Mouse (Mus musculus): ENCODE measurements around the gene Suds3.

The Suds3 gene

GRCm38 (mm10) chr5:117114581-117115192, 1.2 kb downstream of the Suds3 start:
- DNase-seq (ENCODE audit: extremely low spot score, low spot score) = peak; percentile 46

DNA sequence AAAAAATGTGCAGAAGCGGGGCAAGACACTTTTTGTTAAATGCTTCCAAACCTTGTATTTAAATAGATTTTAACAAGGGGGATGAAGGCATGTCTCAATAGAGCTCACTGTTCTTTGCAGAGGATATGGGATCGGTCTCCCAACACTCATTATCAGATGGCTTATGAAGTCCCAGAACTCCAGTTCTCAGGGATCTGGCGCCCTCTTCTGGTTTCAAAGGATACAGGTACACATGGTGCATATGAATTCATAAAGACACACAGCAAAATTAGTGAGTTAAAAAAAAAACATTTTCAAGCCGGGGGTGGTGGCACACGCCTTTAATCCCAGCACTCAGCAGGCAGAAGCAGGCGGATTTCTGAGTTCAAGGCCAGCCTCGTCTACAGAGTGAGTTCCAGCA, 2.6 kb downstream of the Suds3 start:
- DNase-seq (ENCODE audit: extremely low spot score, low spot score) = no peak

DNA sequence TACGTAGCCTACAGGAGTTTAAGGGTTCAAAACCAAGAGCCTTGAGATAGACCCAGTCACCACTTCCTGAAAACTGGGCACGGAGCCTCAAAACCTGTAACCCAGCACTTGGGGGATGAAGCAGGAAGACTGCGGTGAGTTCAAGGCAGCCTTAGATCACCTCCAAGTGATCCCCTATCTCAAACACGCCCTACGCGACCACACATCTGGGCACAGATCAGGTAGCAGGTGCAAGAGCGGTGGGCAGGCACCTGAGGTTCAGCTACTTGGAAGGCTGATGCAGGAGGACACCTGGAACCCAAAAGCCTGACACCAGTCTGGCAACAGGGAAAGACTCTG, 4.2 kb downstream of the Suds3 start:
- DNase-seq (ENCODE audit: extremely low spot score, low spot score) = no peak

DNA sequence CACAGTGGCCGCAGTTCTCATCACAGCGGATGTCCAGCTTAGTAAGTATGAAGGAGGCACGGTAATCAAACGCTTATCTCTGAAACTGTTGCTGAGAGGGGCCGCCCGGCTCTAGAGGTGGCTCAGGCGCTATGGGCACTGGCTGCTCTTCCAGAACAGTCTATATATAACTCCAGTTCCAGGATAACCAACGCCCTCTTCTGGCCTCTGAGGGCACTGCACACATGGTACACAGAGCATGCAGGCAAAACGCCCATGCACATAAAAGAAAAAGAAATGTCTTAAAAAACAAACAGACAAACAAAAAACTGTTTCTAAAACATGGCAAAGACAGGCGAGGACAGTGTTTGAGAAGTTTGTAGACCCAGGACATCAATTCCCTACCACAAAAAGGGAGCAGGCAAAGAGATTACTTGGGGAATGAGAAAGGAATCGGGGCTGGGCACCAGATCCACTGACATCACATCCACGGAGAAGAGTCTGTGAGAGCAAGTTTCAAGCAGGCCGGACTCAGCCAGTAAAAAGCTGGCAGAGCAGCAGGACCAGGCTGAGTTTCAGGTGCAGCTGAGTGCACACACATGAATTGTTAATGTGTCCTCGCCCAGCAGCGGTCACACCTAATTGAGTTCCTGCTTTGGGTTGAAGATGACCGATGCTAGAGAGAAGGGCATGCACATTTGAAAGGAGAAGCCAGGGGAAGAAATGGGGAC, 4.7 kb downstream of the Suds3 start:
- no peak for DNase-seq (ENCODE audit: extremely low spot score, low spot score)

DNA sequence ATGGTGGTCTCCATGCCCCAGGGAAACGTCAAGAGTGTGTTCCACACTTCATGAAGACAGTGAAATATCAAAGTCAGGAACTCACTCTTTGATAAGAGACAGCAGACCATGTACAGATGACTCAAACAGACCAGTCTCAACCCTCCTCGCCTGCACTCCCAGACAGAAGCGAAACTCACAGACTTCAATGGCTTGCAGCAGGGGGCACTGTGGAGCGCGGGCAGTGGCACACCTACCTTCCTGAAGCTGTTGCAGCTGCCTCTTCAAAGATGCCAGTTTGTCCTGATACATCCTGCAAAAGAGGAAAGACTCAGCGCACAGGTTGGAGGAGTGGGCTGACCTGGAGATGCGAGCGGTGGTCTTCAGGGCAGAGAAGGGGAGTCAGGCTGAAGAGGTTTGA, 6.4 kb downstream of the Suds3 start:
- no peak for DNase-seq (ENCODE audit: extremely low spot score, low spot score)

DNA sequence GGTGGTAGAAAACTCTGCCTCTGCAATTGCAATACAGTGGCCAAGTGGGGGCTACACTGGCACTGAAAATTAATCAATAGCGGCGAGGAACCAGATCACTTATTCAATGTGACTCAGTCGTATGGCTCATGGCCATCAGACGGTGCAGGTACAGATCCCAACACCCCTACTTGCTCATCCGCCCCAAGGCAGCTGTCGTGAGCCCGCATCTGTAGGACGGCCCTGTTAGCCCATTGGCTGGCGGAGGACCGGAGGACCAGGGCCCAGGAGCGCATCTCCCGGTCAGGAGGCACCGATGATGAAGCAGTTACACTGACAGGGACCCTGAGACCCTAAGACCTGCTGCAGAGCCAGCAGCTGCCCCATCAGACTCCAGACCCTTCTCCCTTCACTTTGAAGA, 7.2 kb downstream of the Suds3 start:
- no peak for DNase-seq (ENCODE audit: extremely low spot score, low spot score)

DNA sequence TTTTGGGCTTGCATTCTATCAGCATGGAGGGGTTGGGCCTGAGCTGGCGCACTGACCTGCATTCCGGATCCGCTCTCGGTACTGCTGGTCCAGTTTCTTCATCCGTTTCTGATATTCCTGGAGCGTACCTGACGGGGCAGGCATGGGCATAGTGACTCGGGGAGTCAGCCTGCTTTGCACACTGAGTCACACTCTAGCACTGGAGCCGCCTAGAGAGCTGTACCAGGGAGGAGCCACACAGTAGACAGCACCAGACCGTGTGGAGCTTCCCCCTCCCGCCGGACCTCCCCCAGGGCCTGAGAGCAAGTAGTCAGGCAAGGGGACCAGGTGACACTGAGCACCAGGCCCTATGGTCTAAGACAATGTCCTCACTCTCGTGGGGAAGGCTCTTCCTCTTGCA, 7.6 kb downstream of the Suds3 start:
- no peak for DNase-seq (ENCODE audit: extremely low spot score, low spot score)

GRCm38 (mm10) chr5:117105761-117106160, 10.2 kb downstream of the Suds3 start:
- no peak for DNase-seq (ENCODE audit: extremely low spot score, low spot score)

- DNase-seq (ENCODE audit: extremely low spot score, low spot score) = no peak
Observed at GRCm38 (mm10) chr5:117104329-117104728, 11.6 kb downstream of the Suds3 start.

DNA sequence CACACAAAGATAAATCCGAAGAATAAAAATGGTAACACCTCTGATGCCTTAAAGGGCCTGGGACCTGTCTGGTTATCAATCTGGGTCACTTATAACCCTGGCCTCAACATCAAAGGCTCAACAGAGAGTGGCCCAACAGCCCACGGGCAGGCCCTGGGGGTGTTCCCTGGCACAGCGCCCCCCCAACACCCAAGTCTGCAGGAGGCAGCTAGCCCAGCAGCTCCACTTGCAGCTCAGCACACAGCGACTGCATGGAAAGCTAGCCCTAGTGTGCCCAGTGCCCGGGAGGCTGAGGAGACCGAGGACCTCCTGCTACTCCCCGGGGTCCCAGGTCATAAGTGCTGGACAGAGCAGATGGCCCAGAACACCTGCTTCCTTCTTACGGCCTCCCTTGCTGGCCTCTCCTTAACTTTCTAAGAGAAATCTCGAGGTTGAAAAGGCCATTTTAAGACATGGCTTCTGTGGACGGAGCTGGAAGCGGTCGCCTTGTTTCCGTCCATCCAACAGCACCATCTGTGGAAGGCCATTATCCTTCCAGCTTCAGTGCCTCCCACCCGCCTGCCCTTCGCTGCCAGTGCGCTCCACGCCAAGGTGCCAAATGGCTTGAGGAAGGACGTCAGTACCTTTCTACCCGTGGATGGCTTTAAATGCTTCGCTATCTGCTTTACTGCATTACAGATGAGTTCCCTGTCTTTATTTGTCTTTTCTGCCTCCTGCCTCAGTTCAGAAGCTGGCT, 12.6 kb downstream of the Suds3 start:
- no peak for DNase-seq (ENCODE audit: extremely low spot score, low spot score)

GRCm38 (mm10) chr5:117099742-117100141, 16.2 kb downstream of the Suds3 start:
- no peak for DNase-seq (ENCODE audit: extremely low spot score, low spot score)

DNA sequence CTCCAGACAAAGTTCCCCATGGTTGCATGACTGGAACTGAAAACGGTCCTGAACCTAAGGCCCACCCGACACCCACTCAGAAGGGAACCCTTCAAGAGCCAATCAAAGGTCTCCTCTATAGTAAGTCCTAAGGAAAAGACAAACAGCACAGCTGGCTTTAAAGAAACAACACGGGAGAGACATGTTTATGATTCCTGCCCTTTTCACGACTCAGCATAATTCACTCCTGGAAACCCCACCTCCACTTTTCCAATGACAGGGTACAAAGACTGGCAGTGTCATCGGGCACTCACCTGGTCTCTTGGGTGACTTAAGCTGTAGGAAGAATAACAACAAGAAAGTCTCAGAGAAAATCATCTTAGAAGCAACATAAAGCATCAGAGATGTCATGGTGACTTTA, 16.9 kb downstream of the Suds3 start:
- DNase-seq (ENCODE audit: extremely low spot score, low spot score) = no peak

DNA sequence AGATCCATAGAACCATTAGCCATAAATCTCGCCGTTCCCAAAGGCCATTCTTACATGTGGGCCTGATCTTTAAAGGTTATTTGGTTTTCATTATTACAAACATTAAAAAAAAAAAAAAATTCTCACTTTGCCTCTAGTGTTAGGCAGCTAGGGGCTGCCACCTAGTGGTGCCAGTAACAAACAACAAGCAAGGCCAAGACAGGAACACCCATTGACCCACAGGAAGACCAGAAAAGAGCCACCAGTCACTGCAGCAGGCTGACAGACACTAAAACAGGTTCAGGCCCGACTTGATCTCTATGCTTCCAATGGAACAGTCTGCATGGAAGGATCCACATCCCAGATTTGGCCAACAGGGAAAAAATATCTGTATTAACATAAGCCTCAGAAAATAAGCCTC, 19.2 kb downstream of the Suds3 start:
- DNase-seq (ENCODE audit: extremely low spot score, low spot score) = peak; percentile 39

DNA sequence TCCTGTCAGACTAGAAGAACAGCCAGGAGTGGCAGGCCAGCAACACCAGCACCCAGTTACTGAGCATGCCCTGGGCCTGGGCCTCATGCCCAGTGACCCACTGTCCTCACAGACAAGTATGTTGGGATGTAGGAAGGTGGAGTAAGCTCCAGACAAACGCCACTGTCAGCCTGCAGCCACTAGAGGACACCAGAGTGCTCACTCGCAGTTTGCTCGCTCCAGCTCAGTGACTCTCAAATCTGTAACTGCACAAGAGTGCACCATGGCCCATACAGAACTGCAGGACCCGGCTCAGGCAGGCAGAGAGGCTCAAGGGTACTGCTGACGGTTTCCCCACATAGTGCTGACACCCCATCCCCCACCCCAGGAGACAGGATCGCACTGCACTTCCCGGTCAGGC, 21.5 kb downstream of the Suds3 start:
- DNase-seq (ENCODE audit: extremely low spot score, low spot score) = peak; percentile 22

GRCm38 (mm10) chr5:117089786-117090185, 26.1 kb downstream of the Suds3 start:
- DNase-seq (ENCODE audit: extremely low spot score, low spot score) = no peak

DNA sequence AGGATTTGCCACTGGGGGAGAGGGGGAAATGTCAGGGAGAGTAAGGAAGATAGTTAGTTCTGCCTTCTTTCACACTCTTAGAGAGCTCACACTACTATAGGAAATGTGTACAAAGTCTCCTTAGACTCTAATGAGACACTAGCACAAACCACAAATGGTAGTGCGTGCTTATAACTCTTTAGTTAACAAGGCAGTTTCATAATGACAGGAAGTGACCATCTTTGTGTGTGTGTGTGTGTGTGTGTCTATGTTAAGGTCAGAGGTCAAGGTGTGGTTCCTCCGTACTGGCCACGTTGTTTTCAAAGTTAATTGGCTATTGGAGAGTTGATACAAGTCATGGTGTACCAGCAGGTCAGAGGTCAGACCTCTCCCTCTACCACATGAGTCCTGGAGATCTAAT, 26.8 kb downstream of the Suds3 start:
- DNase-seq (ENCODE audit: extremely low spot score, low spot score) = no peak

GRCm38 (mm10) chr5:117087718-117088117, 28.2 kb downstream of the Suds3 start:
- DNase-seq (ENCODE audit: extremely low spot score, low spot score) = peak; percentile 17

DNA sequence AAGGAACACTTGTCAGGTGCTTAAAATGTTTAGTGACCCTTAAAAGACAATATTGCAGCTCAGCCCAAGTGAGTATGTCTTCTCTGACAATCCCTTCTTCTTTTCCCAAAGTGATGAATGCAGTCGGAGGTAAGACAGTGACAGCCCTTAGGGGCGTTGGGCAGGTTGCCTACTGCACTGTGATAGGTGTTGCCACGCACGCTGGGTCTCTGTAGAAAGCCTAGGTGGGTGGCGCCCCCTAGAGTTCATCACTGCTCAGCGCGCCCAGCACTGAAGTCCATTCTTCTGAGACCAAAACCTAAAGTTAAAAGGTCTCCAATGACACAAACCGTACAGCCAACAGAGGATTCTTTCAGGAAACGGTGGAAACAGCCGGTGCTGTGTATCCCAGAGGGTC, 46.4 kb downstream of the Suds3 start:
- peak; percentile 64 for DNase-seq (ENCODE audit: extremely low spot score, low spot score)

- peak; percentile 56 for DNase-seq (ENCODE audit: extremely low spot score, low spot score)
Observed at GRCm38 (mm10) chr5:117068808-117069497, 47.0 kb downstream of the Suds3 start.

GRCm38 (mm10) chr5:117068181-117068580, 47.7 kb downstream of the Suds3 start:
- DNase-seq (ENCODE audit: extremely low spot score, low spot score) = peak; percentile 53

- DNase-seq (ENCODE audit: extremely low spot score, low spot score) = no peak
Observed at GRCm38 (mm10) chr5:117061251-117061650, 54.7 kb downstream of the Suds3 start.

- no peak for DNase-seq (ENCODE audit: extremely low spot score, low spot score)
Observed at GRCm38 (mm10) chr5:117060484-117061130, 55.3 kb downstream of the Suds3 start.
